Mouse (Mus musculus): ENCODE measurements around the gene Calr.
A peak's percentile ranks its signal among the peaks of the same experiment; 100 is the strongest.

Gene Calr

DNA sequence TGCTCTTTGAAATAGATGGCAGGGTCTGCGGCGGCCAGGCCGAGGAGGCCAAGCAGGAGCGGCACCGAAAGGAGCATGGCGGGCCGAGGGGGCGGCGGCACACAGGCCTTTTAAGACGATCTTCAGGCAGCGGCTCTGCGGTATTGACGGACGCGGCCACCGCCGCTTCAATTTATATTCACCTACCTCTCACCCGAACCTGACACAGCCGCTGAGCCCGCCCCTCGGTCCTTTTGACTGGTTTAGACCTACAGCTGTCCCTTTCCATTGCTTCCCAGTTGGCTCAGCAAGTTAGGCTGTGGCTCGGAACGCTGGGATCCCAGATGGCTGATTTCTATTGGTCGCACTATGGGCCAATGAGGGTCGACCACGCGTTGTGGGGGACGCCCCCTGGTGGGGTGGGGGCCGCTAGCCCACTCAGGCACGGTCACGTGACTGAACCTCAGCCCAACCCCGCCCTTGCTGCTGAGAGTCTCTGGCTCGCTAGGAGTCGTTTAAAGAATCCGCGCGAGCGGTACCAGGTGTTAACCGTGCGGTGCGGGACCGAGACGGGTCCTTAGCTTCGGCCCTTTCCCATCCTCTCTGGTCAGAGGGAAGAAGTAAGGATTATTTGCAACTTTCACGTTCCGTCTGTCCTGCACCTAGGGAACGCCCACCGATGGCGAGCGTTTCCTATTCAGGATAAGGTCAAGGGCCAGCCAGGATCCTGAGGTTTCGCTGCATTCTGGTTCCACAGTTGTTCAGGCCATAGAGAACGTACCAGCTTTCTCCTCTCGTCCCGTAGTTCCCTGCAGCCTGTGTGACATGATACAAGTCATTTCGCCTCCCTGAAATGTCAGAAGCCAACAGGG is at the start of gene Calr:
Gene Calr (minus strand): TSS at position 213 of the 851 bp plus-strand sequence.
- peak; percentile 100 for DNase-seq

DNA sequence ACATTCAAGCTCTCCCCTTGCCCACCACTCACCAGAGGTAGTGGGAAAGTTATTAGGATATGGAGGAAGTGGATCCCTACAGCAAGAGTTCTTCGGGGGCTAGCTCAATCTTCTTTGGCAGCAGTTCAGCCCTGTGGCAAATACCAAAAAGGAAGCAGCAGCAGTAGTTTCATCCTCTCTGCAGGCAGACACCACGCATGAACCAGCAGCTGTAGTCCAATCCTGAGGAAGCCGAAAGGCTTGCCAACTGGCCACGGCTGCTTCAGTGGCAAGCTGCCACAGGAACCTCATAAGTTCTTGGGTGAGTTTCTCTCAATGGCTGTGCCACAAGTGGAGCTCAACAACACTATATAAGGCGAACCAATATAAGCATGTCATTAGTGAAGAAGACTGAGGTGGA is 49.2 kb upstream of the Calr start:
- DNase-seq: peak; percentile 36

DNA sequence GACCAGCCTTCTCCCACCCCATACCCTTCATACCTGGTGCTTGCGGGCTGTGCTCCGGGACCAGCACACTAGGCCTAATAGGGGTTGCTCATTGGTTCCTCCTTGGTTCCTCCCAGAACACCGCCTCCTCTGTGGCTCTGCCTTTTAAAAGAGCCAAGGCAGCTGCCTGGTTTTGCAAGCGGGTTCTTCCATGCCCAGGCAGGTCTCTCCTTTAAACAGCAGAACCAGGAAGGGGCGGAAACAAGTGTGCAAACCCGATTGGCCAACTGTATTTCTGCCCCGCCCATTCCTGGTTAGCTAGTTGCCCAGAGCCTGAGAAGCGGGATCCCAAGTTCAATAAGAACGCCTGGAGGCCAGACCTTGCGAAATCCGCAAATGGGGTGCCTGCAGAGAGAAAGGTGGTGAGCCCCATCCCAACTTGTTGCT is 47.0 kb upstream of the Calr start, which contains the start of gene Gcdh:
Gene Gcdh (minus strand): TSS at position 213 of the 426 bp plus-strand sequence.
- peak; percentile 95 for DNase-seq

DNA sequence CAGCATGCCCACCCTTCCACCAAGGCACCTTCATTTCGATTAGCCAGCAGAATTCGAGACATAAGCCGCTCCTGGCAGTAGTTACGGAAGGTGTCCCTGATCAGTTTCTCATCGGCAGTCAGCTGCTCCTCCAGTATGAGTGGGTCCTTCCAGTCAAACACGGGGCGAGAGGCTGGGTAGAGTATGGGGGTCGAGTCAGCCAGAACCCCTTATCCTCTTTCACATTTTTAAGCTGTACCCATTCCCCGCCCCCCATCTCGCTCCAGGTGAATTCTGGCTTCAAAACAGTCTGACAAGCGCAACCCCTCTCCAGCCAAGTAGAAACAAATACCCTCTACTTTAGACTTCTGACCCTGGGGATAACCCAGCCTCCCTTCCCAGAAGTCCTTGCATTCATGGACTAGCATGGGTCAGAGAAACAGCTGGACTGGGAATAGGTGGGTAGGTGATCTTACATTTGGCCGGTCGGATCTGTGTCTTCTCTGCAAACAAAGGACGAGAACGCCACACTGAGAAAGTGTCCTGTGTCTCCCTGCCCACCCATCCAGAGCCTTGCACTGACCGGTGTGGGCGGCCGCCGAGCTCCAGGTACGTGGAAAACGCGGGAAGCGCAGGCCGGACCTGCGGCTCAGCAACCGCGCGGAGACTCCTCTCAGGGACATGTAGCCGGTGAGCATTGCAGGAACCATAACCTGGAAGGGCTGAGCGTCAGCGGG is 46.4 kb upstream of the Calr start:
- no peak for DNase-seq

DNA sequence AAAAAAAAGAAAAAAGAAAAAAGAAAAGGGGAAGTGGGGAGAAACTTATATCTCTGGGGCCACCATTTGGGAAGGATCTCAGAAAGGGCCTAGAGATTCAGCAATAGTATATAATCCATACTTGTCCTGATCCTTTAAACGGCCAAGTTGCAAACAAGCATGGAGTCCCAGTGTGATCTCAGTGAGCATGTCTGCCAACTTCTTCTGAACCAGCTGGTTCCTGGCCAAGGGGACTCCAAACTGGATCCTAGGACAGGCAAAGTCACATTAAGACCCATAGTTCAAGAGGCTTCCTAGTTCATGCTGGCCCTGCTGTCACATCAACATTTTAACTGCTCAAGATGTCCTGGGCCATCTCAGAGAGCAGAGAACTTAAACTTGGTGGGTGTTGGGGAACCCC is 42.4 kb upstream of the Calr start:
- DNase-seq: no peak

DNA sequence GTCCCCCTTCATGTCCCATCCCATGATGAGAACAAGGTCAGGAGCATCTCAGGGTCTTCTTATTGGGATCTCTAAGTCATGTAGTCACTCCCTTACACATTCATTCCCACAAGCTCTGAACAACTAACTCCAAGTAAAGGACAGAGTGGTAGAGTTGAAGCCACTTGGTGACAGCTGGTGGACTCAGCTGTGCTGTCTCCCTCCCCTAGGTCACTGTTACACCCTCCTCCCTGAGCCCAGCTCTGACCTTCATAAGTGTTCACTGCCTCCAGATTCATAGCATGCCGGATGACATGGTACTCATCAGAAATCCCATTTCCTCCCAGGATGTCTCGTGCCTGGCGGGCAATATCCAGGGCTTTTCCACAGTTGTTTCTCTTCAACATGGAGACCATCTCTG is 41.5 kb upstream of the Calr start:
- no peak for DNase-seq

DNA sequence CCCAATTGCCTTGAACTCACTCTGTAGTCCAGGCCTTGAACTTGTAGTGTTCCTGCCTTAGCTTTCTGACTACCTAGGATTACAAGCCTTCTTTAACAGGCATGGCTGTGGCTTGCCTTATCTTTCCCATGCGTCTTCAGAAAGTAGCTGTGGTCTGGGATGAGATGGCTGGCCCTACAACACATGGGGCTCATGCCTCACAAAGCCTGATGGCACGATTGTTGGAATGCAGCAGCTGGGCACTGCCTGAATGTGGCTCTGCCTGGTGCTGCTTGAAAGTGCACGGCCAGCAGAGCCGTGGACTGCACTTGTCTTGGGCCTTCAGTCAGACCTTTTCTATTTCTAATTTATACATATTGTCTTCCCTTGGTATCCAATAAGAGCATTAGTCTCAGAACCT is 38.0 kb upstream of the Calr start:
- DNase-seq: no peak

DNA sequence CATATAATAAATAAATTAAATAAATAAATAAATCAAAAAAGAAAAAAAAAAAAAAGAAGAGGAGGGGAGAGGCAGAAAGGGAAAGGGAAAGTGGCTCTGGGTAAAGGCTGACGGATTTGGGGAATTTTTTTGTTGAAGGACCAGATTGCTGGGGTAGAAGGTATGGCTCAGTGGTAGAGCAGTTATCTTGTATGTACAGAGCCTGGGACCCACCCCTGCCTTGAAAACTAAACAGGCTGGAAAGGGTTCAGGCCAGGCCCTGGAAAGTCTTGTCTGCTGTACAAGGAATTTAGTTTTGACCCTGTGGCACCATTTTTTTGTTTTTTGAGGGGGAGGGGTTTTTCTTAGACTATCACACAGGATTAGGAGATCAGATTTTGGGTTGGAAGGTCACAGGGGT is 32.2 kb upstream of the Calr start:
- DNase-seq: no peak

DNA sequence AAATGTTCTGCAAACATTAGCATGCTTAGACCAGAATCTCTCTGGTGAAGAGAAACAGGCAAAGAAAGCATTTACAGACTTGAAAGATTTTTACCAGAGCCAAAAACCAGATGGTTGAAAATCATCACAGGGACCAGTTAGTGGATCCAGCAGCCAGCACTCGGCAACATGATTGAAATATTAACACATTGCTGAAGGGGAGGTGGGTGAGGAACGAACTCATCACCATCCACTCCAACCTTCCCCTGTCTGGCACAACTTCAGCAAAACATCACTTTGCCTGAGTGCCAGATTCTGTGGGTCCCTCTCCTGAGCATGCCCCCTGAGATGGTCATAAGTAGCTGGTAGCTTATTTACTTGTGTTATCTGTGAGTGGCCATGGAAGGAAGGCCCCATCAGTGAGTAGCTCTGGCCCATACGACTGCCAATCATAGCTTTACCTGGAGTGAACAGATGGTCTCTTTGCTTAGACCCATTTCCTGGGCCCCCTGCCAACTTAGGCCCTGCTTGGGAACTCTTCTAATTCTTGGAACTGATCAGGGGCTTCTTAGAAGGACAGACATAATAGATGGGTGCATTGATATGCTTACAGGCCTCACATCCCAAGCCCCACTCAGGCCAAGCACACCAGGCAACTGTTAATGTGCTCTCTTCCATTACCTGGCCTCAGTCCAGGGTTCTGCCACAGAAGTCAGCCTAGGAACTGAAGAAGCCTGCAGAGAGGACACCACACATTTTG is 30.7 kb upstream of the Calr start:
- peak; percentile 84 for DNase-seq

DNA sequence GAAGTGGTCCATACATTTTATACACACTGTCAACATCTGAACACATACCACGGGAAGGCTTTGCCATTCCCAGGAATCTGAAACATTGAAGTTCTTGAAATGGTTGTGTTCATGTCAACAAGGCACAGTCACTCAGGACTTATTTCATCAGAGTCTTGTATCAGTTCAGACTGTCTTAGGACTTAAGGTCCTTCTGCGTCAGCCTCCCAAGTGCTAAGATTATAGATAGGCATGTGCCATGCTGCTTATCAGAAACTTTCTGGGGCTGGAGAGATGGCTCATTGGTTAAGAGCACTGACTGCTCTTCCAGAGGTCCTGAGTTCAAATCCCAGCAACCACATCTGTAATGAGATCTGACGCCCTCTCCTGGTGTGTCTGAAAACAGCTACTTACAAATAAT is 27.6 kb upstream of the Calr start:
- DNase-seq: no peak

DNA sequence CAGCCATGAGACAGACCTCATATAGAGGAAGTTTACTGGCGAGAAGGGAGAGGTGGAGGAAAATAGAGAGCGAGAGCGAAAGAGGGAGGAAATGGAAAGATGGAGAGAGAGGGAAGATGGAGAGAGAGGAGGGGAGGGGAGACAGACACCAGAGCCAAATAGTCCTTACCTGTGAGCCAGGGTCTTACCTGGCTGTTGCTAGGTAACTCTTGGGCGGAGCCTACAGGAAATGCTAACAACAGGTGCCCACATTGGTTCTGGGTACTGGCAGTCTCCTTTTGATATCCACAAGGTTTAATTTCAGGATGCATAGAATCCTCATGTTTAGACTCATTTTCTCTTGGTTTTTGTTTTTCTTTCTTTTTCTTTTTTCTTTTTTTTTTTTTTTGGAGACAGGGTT is 26.3 kb upstream of the Calr start:
- no peak for DNase-seq

DNA sequence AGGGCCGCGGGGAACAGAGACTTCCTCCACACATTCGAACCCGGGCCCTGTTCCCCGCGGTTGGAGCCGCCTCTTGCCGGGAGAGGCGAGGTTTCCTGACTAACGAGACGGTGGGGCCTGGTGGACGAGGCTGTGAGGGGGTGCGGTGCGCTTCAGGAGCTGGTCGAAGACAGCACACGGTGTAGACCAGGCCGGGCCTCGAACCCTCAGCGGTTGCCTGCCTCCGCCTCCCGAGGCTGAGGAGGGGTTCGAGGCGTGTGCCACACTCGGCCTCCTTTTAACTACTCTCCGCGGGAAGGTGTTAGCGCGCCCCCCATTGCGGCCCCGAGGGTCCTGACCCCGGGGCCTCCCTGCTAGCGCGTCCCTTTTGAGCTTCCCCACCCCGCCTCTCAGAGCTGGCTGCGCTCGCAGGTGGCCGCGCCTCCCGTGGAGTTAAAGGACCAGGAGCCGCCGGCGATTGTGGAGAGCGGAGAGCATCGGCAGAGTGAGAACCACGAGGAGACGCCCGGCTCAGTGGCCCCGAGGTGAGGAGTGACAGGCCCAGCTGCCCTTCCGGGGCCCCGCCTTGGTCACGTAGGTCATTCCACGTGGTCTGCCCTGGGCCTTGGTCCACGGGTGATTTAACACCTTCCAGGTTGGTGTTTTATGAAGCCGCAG is 25.7 kb upstream of the Calr start:
- DNase-seq: peak; percentile 49

DNA sequence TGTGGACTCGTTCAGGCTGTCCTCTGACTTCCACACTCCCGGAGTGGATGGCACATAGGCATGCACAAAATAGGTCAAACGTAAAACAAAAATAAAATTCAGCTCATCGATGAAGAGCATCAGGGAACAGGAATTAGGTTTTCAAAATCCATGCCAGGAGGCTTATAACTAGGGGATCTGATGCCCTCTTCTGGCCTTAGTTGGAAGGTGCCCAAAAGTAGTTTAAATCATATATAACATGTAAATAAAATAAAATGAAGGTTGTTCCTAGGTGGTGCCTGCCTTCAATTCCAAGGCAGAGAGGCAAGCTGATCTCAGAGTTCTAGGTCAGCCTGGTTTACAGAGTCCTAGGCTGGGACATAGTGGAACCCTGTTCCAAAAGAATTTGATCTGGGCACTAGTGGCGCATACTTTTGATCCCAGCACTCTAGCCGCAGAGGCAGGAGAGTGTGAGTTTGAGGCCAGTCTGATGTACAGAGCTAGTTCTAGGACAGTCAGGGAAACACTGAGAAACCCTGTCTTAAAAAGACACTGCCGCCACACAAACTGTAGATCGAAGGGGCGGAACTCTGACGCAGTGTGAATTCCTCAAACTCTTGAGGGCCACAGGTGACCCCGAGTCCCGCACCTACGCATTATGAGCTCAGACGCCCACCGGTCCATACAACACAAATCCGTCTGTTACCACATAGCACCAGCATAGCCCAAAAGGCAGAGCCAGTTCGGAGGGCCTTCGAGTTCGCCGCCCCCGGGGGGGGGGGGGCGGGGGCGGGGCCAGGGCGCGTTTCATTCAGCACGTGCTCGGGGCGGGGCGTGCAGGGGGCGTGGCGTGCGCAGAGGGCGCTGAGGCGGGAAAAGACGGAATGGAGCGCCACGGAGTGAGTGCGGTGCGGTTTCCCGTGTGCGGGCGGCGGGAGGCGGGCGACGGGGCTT is 24.9 kb upstream of the Calr start, which contains the start of gene Syce2:
Gene Syce2 (plus strand): TSS at position 736 of the 933 bp plus-strand sequence.
- DNase-seq: peak; percentile 69

DNA sequence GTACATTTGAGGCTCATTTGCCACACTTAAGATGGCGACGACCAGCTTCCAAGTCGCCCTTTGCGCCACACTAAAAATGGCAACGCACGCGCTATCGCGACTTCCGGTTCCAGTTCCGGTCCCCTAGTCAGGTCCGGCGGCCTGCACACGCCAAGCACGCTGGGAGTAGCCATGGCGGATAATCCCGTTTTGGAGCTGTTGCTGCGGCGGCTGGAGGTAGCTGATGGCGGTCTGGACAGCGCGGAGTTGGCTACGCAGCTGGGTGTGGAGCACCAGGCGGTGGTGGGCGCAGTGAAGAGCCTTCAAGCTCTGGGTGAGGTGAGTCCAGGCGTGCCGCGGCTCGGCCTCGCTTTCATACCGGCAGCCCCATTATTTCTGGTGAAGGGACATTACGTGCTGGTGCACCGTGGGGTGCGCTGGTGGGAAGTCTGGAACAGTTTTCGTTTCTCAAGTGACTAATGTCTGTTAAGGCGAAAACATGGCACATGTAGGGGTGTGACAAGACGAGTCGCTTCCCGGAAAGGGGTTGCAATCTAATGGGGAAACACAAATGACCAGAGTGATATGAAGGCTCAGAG is 10.2 kb upstream of the Calr start, which contains the start of gene Farsa:
Gene Farsa (plus strand): TSS at position 126 of the 578 bp plus-strand sequence.
- peak; percentile 93 for DNase-seq

DNA sequence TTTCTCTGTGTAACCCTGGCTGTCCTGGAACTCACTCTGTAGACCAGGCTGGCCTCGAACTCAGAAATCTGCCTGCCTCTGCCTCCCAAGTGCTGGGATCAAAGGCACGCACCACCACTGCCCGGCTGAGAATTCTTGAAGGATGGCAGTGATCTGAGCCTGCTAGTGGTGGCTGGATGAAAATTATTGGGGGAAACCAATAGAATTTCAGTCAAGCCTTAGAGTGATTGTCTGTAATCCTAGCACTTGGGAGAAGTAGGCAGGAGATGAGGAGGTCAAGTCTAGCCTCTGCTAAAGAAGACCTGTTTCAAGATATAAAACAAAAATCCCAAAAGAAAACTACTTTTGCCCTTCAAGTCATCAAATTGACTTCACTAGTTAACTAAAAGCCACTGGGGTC is 9.7 kb upstream of the Calr start:
- no peak for DNase-seq

DNA sequence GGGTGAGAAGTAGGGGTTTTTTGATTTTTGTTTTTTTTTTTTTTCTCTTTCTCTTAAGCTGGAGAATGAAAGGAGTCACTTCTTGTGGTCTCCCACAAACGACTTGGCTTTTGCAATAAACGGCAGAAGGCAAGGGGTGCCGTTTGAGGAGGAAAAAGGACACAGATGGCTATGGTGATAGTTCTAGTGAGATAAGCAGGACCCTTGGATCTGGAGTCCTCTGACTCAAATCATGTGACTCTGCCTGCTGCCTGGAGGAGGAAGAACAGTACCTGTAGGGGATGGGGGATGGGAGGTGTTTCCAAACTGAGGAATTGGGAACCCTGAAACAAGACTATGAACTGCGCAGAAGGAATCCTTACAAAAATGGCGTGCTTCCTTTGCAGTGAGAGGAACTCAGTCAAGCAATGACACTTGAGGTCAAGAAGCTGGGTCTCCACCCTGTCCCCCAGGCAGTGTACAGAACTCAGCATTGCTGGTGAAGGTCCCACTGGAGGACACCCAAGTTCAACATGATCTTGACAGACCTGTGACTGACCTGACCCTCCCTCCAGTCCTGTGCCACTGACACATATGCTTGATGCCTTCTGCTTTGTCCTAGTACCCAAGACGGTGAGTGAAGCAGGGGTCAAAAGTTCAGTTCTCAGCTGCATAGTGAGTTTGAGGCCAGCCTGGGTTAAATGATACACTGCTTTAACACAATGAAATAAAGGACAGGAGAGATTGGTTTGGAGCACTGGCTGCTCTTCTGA is 1.1 kb upstream of the Calr start:
- peak; percentile 63 for DNase-seq

DNA sequence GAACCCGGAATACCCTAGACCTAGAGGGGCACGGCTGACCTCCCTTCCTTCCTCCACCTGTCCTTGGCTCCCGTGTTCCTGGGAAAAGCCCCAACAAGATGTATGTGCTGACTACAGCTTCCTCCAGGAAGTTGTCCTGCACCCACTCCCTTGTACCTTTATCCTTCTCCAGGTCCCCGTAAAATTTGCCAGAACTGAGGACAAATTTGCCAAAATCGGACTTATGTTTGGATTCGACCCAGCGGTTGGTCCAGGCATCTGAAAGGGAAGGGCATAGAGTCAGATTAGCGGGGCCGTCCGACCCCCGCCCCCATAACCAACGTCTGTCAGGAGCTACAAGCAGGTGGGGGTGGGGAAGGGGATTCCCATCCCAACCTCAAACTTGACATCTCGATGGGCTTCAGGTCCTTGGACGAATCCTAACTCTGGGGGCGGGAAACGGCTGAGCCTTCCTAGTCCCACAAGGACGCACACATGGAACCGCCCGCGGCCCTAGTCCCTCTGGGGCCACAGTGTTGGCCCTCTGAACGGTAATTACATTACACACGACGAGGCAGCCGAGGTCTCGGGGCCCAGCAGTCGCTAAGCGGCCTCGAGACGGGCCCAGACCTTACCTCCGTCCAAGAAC is 526 bp downstream of the Calr start:
- peak; percentile 74 for DNase-seq

DNA sequence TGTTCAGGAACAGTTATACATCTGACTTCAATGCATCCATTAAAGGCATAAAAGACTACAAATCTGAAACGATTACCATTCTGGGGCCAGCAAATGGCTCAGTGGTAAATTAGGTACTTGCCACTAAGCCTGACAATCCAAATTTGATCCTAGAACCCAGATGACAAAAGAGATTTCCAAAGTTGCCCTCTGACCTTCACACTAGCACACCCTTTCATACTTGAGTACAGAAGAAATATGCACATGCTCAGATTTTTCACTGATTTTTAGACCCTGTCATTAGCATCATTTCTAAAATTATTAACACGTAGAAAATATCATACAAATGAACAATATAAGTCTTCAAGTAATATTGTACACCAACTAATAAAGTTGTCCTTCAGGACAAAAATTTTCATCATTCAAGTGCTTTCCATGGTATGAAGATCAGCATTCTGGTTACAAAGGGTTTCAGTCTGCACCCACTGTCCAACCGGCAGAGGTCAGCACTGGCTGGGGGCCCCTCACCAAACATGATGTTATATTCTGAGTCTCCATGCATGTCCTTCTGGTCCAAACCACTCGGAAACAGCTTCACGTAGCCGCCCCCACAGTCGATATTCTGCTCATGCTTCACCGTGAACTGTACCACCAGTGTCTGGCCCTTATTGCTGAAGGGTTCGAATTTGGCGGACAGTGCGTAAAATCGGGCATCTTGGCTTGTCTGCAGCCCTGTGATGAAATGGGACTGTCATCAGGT is 1.2 kb downstream of the Calr start:
- no peak for DNase-seq

DNA sequence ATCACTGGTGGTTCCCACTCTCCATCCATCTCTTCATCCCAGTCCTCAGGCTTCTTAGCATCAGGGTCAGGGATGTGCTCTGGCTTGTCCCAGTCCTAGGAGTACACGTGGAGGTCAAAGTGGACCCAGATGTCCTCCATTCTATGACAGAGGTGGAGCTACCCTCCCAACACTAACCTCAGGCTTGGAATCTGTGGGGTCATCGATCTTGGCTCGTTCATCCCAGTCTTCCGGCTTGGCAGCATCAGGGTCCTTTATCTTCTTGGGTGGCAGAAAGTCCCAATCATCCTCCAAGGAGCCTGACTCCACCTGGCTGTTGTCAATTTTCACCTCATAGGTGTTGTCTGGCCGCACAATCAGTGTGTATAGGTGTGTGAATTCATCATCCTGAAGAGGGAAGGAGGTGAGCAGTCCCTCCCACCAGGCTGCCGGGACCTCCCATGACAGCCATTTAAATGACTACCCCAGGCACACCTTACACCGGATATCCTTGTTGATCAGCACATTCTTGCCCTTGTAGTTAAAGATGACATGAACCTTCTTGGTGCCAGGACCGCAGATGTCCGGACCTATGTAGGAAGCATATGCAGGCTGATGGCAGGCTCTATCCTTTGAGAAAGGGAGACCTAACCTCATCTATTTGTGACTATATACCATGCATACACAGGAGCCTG is 2.2 kb downstream of the Calr start:
- no peak for DNase-seq
